Mouse (Mus musculus): Measurements from ENCODE around the gene Gja1. TPM values are rescaled to one million over a fixed set of nuclear protein-coding genes. Genes with fewer than 3 reads are reported as not detected.
A peak's percentile ranks its signal among the peaks of the same experiment; 100 is the strongest.
"Not testable (repeated sequence)": the region's sequence is repeated elsewhere in the genome, so short reads cannot be mapped to it uniquely, and the experiment has no call there.

The Gja1 gene
- total RNA-seq (2021): 100 to 1,000 TPM; 222 to 223 TPM
- long read RNA-seq, experiment 1, transcript Gja1-201 (2 exons, 3,071 nt): major isoform, 604 of 660 reads
- long read RNA-seq, experiment 1, partial matches to known transcripts: 53 of 660 reads
- long read RNA-seq, experiment 1, other reads (novel, unspliced or antisense): 3 of 660 reads
- long read RNA-seq, experiment 2, transcript Gja1-201 (2 exons, 3,071 nt): major isoform, 594 of 638 reads
- long read RNA-seq, experiment 2, partial matches to known transcripts: 35 of 638 reads
- long read RNA-seq, experiment 2, other reads (novel, unspliced or antisense): 9 of 638 reads

GRCm38 (mm10) chr10:56377097-56377965 lies at the start of gene Gja1:
Gene Gja1, plus strand, starts transcription at chr10:56377330.
- intact Hi-C loops (cut with DNase I): loop anchor here (2.0 to 10.0 kb wide), 4 partner anchors 467 to 805 kb away; no protein-coding TSS in a partner anchor

GRCm38 (mm10) chr10:56338851-56339489 lies 38.2 kb upstream of the Gja1 start:
- peak; percentile 81 to 89 for DNase-seq (ENCODE audit: low spot score in 2 of 2)
- intact Hi-C loops (cut with DNase I): loop anchor here (10.0 kb wide), 1 partner anchor 234 kb away; the partner anchor contains the start of gene Msl3l2

More at GRCm38 (mm10) chr10:56377097-56377965, at the start of gene Gja1:
- peak; percentile 6 to 11 for DNase-seq (ENCODE audit: low spot score in 2 of 2)

- DNase-seq (ENCODE audit: low spot score in 2 of 2): no peak
- intact Hi-C loops (cut with DNase I): no loop called here
Observed at GRCm38 (mm10) chr10:56360472-56360871, 16.7 kb upstream of the Gja1 start.

DNA sequence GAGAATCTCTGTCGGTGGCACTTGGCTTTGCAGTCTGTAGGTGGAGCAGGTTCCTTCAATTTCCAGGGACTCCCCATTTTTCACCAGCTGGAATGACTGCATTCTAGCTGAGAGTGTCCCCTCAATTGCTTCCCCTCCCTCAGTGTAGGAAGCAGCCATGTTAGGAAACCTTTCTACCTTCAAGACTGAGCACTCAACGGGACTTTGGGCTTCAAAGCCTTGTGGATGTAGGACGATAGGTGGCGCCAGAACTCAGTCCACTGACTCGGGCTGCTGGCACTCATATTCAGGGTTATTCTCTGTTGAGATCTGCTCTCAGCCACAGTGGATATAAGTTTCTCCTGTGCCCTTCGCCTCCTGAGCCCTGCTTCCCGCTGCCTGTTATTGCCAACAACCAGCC lies 8.1 kb upstream of the Gja1 start:
- DNase-seq (ENCODE audit: low spot score in 2 of 2): peak; percentile 69 to 79
- intact Hi-C loops (cut with DNase I): loop anchor here (2.0 kb wide), 1 partner anchor 816 kb away; no protein-coding TSS in a partner anchor

DNA sequence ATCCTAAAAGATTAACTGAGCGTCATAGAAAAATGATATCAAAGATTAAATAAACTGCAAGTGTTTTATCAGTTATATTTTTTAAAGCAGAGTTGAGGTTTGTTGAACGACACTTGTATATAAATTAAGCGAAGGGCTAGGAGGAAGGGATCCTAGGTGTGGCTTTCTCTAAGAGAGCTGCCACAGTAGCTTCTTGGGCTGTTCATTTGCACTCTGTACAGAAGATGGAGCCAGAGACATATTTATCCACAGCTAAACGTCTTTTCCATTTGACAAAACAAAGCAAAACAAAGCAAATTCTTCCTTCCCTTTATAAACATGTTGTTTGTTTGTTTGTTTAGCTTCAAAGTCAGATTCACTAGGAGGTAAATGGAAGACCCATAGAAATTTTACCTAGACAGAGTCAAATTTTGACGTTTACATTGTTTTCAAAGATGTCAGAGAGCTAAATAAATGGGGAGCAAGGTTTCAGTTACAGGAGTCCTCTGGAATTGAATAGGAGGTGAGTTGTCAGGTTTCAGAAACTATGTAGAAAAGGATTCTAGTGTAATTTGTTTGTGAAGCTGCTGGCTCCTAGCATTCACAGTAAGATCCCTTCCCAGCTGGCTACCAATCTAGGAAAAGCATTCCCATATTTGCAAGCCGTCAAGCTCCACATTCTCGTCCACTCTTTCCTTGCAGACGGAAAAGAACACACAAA lies 4.0 kb upstream of the Gja1 start:
- intact Hi-C loops (cut with DNase I): loop anchor here (2.0 to 10.0 kb wide), 3 partner anchors 472 to 1074 kb away; no protein-coding TSS in a partner anchor
- DNase-seq (ENCODE audit: low spot score in 2 of 2): peak; percentile 30 to 35

DNA sequence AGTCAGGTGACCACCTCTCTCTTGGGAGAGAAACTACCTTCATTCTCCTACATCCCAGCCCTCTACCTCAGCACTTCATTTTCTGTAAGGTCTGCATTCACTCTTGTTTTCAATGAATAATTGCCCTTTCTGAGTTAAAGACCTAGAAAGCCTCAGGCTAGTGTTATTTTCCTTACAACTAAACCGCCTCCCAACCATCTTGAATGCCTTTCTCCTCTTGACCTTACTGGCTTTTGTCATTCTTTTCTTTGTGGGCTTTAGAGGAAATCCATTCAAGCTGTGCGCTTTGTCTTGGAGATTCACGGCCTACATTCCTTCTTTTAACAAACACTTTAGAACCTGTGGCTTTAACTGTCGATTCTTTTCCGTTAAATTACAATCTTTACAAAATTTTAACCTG lies 3.0 kb upstream of the Gja1 start:
- no peak for DNase-seq (ENCODE audit: low spot score in 2 of 2)
- intact Hi-C loops (cut with DNase I): loop anchor here (5.0 to 10.0 kb wide), 2 partner anchors 471 to 1073 kb away; no protein-coding TSS in a partner anchor

DNA sequence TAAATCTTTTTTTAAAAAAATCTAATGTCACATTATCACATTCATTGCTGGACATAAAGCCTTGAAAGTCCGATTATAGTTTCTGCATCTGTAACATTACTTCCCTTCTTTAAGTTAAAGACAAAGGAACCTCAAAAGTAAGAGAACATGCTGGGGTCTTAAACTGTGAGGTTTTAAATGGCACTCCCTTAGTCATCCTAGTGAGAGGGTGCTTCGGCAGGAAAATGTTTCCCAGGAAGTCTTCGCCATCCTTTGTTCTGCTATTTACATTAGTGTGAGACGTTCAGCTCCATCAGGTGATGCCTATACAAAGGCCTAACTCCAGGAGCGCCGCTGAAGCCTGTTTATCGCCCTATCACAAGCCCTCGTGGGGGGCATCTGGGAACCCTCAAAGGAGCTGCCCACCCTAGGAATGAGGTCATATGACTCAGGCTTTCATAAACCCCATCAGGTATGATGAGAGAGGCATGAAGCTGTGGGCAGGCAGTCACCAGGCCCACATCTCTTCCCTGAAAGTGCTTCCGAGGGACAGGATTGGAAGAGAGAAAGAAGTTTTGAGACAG lies 1.1 kb upstream of the Gja1 start:
- intact Hi-C loops (cut with DNase I): loop anchor here (2.0 to 10.0 kb wide), 4 partner anchors 469 to 807 kb away; no protein-coding TSS in a partner anchor
- no peak for DNase-seq (ENCODE audit: low spot score in 2 of 2)

- peak; percentile 5 to 6 for DNase-seq (ENCODE audit: low spot score in 2 of 2)
Observed at GRCm38 (mm10) chr10:56377966-56378647, 977 bp downstream of the Gja1 start.

DNA sequence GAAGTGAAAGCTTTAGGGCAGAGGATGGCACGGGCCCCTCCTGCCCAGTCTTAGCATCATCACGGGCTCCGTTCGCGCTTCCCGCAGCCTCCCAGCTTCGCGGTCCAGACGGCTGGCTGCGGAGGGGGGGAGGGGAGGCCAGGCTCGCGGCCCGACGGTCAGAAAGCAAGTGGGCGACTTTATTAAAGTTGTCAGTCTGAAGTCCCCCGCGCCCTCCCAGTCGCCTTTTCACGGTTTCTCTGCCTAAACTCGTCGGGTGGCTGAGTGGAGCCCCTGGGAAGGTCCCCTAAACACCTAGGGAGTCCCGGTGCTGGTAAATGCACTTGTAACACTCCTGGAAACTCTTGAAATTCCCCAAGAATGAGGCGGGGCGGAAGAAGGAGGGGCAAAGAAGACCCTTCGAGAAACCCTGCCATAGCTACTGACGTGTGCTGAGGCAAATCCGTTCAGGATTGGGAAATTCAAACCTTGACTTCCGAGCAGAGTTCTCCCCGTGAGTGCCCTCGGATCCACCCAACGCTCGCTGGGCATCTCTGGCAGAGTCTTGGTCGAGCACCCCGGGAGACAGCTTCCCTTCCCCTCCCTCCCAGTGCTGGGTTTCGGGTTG lies 1.6 kb downstream of the Gja1 start:
- intact Hi-C loops (cut with DNase I): loop anchor here (5.0 to 10.0 kb wide), 2 partner anchors 466 to 519 kb away; no protein-coding TSS in a partner anchor
- DNase-seq (ENCODE audit: low spot score in 2 of 2): peak in 1 of 2 experiments; percentile 5

More at GRCm38 (mm10) chr10:56377966-56378647, 977 bp downstream of the Gja1 start:
- intact Hi-C loops (cut with DNase I): loop anchor here (2.0 to 10.0 kb wide), 4 partner anchors 467 to 805 kb away; no protein-coding TSS in a partner anchor

- intact Hi-C loops (cut with DNase I): loop anchor here (5.0 to 10.0 kb wide), 3 partner anchors 375 to 518 kb away; no protein-coding TSS in a partner anchor
- DNase-seq (ENCODE audit: low spot score in 2 of 2): no peak
Observed at GRCm38 (mm10) chr10:56379720-56380119, 2.6 kb downstream of the Gja1 start.

- intact Hi-C loops (cut with DNase I): loop anchor here (10.0 kb wide), 1 partner anchor 369 kb away; no protein-coding TSS in a partner anchor
Observed at GRCm38 (mm10) chr10:56385195-56386109, 8.3 kb downstream of the Gja1 start.

GRCm38 (mm10) chr10:56393095-56393784 lies 16.1 kb downstream of the Gja1 start:
- intact Hi-C loops (cut with DNase I): no loop called here
- no peak for DNase-seq (ENCODE audit: low spot score in 2 of 2)

More at GRCm38 (mm10) chr10:56385195-56386109, 8.3 kb downstream of the Gja1 start:
- DNase-seq (ENCODE audit: low spot score in 2 of 2): no peak

GRCm38 (mm10) chr10:56393815-56394417 lies 16.8 kb downstream of the Gja1 start:
- intact Hi-C loops (cut with DNase I); DNase-seq (ENCODE audit: low spot score in 2 of 2): not testable (repeated sequence)

DNA sequence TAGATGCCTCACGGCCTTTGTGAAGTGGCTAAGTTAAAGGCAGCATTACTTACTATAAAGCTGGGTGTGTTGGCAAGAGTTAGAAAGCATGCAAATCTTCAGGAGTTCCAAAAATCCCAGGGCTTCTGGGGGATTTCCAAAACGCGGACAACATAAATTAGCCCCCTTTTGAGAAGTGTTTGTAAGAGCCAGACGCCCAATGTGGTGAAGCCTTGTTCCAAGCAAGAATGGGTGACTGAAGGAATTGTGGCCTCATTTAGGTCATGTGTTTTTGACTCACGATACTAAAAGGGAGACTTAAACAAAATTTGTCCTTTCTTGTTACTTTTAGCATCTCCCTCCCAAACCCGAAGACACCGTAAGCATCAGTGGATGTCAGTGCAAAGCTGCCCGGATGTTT lies 20.7 kb downstream of the Gja1 start:
- DNase-seq (ENCODE audit: low spot score in 2 of 2): no peak
- intact Hi-C loops (cut with DNase I): no loop called here

- intact Hi-C loops (cut with DNase I): no loop called here
- DNase-seq (ENCODE audit: low spot score in 2 of 2): no peak
Observed at GRCm38 (mm10) chr10:56398310-56398709, 21.2 kb downstream of the Gja1 start.

All from left cerebral cortex, postnatal 14 days (tissue).